Mouse (Mus musculus): ENCODE data around the gene Olfr594. TPM values are rescaled to one million over a fixed set of nuclear protein-coding genes. Genes with fewer than 3 reads are reported as not detected.
"Not testable (repeated sequence)": the region's sequence is repeated elsewhere in the genome, so short reads cannot be mapped to it uniquely, and the experiment has no call there.

Gene Olfr594
- polyA plus RNA-seq (2015; fragmentation: Nextera tagmentation; extraction: Ambion mirVana), result not detected in 2 replicates

GRCm38 (mm10) chr7:103216696-103217095 lies at the start of gene Olfr594:
TSS of gene Olfr594 (plus strand) at chr7:103216996.
- no peak for ATAC-seq (replicated peaks)
- Histone ChIP-seq H3K4me2 (replicated peaks) (no peak within 1 kb of the TSS), H3K4me3 (no peak within 1 kb of the TSS), H3K4me1 (no peaks in the 10 kb centered on the region), H3K27me3 (no peaks in the 10 kb centered on the region), H3K27ac (replicated peaks) (no peak within 1 kb of the TSS), H3K36me3 (no peaks in the 10 kb centered on the region), H3K9ac (replicated peaks) (no peak within 1 kb of the TSS), H3K9me3 (no peaks in the 10 kb centered on the region)

- no peak overlapping the region for H3K4me3 ChIP-seq
- no peaks in the 10 kb centered on the region for H3K27me3 ChIP-seq
- H3K27ac ChIP-seq (replicated peaks), result no peak overlapping the region
- WGBS, result 80% methylated on average over 5 of the region's 5 CpGs
- no peaks in the 10 kb centered on the region for H3K36me3 ChIP-seq
- ATAC-seq (replicated peaks), result no peak
- H3K4me2 ChIP-seq (replicated peaks), result no peak overlapping the region
- no peaks in the 10 kb centered on the region for H3K9me3 ChIP-seq
- no peaks in the 10 kb centered on the region for H3K4me1 ChIP-seq
- no peak overlapping the region for H3K9ac ChIP-seq (replicated peaks)
Observed at GRCm38 (mm10) chr7:103169697-103170096, 47.1 kb upstream of the Olfr594 start.

- WGBS, result 76% methylated on average over 1 of the region's 1 CpGs
Observed at GRCm38 (mm10) chr7:103178240-103178639, 38.6 kb upstream of the Olfr594 start, which contains the start of gene Olfr591. TSS of gene Olfr591 (minus strand) at chr7:103178340.

GRCm38 (mm10) chr7:103184503-103184902 lies 32.3 kb upstream of the Olfr594 start, which contains the start of gene Olfr592:
TSS of gene Olfr592 (plus strand) at chr7:103184803.
- H3K4me2 ChIP-seq (replicated peaks); H3K36me3 ChIP-seq; H3K27ac ChIP-seq (replicated peaks); H3K4me1 ChIP-seq; H3K4me3 ChIP-seq; ATAC-seq (replicated peaks); H3K9me3 ChIP-seq; H3K27me3 ChIP-seq; H3K9ac ChIP-seq (replicated peaks): not testable (repeated sequence)
- WGBS, result 81% methylated on average over 1 of the region's 1 CpGs

More at GRCm38 (mm10) chr7:103178240-103178639, 38.6 kb upstream of the Olfr594 start, which contains the start of gene Olfr591:
- Histone ChIP-seq H3K4me3 (no peak within 1 kb of the TSS), H3K4me1 (no peaks in the 10 kb centered on the region), H3K9me3 (0 out of 2 replicates have a peak, but pooled peaks cover 4% of the 10 kb centered on the region), H3K4me2 (replicated peaks) (no peak within 1 kb of the TSS), H3K36me3 (no peaks in the 10 kb centered on the region), H3K27me3 (no peaks in the 10 kb centered on the region), H3K9ac (replicated peaks) (no peak within 1 kb of the TSS), H3K27ac (replicated peaks) (no peak within 1 kb of the TSS)
- no peak for ATAC-seq (replicated peaks)

- no peaks in the 10 kb centered on the region for H3K27me3 ChIP-seq
- H3K9me3 ChIP-seq, result no peaks in the 10 kb centered on the region
- H3K27ac ChIP-seq (replicated peaks), result no peak within 1 kb of the TSS
- H3K4me3 ChIP-seq, result no peak within 1 kb of the TSS
- no peak for ATAC-seq (replicated peaks)
- no peak within 1 kb of the TSS for H3K9ac ChIP-seq (replicated peaks)
- no peaks in the 10 kb centered on the region for H3K36me3 ChIP-seq
- H3K4me2 ChIP-seq (replicated peaks), result no peak within 1 kb of the TSS
- WGBS, result 71% methylated on average over 1 of the region's 1 CpGs
- H3K4me1 ChIP-seq, result no peaks in the 10 kb centered on the region
Observed at GRCm38 (mm10) chr7:103211562-103211961, 5.2 kb upstream of the Olfr594 start, which contains the start of gene Olfr593. TSS of gene Olfr593 (plus strand) at chr7:103211862.

GRCm38 (mm10) chr7:103212050-103212449 lies 4.7 kb upstream of the Olfr594 start:
- H3K9me3 ChIP-seq; H3K4me3 ChIP-seq; H3K4me1 ChIP-seq; H3K4me2 ChIP-seq (replicated peaks); H3K9ac ChIP-seq (replicated peaks); ATAC-seq (replicated peaks); H3K27ac ChIP-seq (replicated peaks); H3K27me3 ChIP-seq; H3K36me3 ChIP-seq: not testable (repeated sequence)
- WGBS, result 87% methylated on average over 5 of the region's 5 CpGs

- not testable (repeated sequence) for H3K9me3 ChIP-seq; H3K27ac ChIP-seq (replicated peaks); H3K27me3 ChIP-seq; H3K4me2 ChIP-seq (replicated peaks); H3K9ac ChIP-seq (replicated peaks); H3K4me3 ChIP-seq; H3K36me3 ChIP-seq; H3K4me1 ChIP-seq; ATAC-seq (replicated peaks)
Observed at GRCm38 (mm10) chr7:103252405-103252804, 35.6 kb downstream of the Olfr594 start, which contains the start of gene Usp17ld. TSS of gene Usp17ld (minus strand) at chr7:103252505.

Small RNAs within 50 kb of the gene (microRNA-seq; reads per million reads assigned to microRNA genes)
- gene Gm23550 (not detected), gene Gm25171 (not detected)

Other genes with a start within 250 kb of the Olfr594 start
- not detected in 2 replicates for gene Olfr577, start 241.1 kb upstream of the Olfr594 start, polyA plus RNA-seq (2015; fragmentation: Nextera tagmentation; extraction: Ambion mirVana)
- gene Olfr578, start 227.7 kb upstream of the Olfr594 start, polyA plus RNA-seq (2015; fragmentation: Nextera tagmentation; extraction: Ambion mirVana), result not detected in 2 replicates
- not detected in 2 replicates for gene Olfr582, start 179.0 kb upstream of the Olfr594 start, polyA plus RNA-seq (2015; fragmentation: Nextera tagmentation; extraction: Ambion mirVana)
- gene Olfr583, start 165.7 kb upstream of the Olfr594 start, polyA plus RNA-seq (2015; fragmentation: Nextera tagmentation; extraction: Ambion mirVana), result not detected in 2 replicates
- gene Olfr584, start 135.1 kb upstream of the Olfr594 start, polyA plus RNA-seq (2015; fragmentation: Nextera tagmentation; extraction: Ambion mirVana), result not detected in 2 replicates
- gene Olfr585, start 119.3 kb upstream of the Olfr594 start, polyA plus RNA-seq (2015; fragmentation: Nextera tagmentation; extraction: Ambion mirVana), result not detected in 2 replicates
- gene Olfr586, start 91.4 kb upstream of the Olfr594 start, polyA plus RNA-seq (2015; fragmentation: Nextera tagmentation; extraction: Ambion mirVana), result not detected in 2 replicates
- gene Olfr588-ps1, start 76.1 kb upstream of the Olfr594 start, polyA plus RNA-seq (2015; fragmentation: Nextera tagmentation; extraction: Ambion mirVana), result not detected in 2 replicates
- not detected in 2 replicates for gene Olfr589, start 60.6 kb upstream of the Olfr594 start, polyA plus RNA-seq (2015; fragmentation: Nextera tagmentation; extraction: Ambion mirVana)
- gene Olfr591, start 38.7 kb upstream of the Olfr594 start, polyA plus RNA-seq (2015; fragmentation: Nextera tagmentation; extraction: Ambion mirVana), result not detected in 2 replicates
- not detected in 2 replicates for gene Olfr592, start 32.2 kb upstream of the Olfr594 start, polyA plus RNA-seq (2015; fragmentation: Nextera tagmentation; extraction: Ambion mirVana)
- gene Olfr593, start 5.1 kb upstream of the Olfr594 start, polyA plus RNA-seq (2015; fragmentation: Nextera tagmentation; extraction: Ambion mirVana), result not detected in 2 replicates
- gene Usp17ld, start 35.5 kb downstream of the Olfr594 start, polyA plus RNA-seq (2015; fragmentation: Nextera tagmentation; extraction: Ambion mirVana), result not detected in 2 replicates
- gene Olfr596, start 88.7 kb downstream of the Olfr594 start, polyA plus RNA-seq (2015; fragmentation: Nextera tagmentation; extraction: Ambion mirVana), result not detected in 2 replicates
- not detected in 2 replicates for gene Olfr597, start 99.3 kb downstream of the Olfr594 start, polyA plus RNA-seq (2015; fragmentation: Nextera tagmentation; extraction: Ambion mirVana)
- gene Olfr598, start 106.6 kb downstream of the Olfr594 start, polyA plus RNA-seq (2015; fragmentation: Nextera tagmentation; extraction: Ambion mirVana), result not detected in 2 replicates
- not detected in 2 replicates for gene Olfr599, start 118.9 kb downstream of the Olfr594 start, polyA plus RNA-seq (2015; fragmentation: Nextera tagmentation; extraction: Ambion mirVana)
- gene Olfr600, start 132.7 kb downstream of the Olfr594 start, polyA plus RNA-seq (2015; fragmentation: Nextera tagmentation; extraction: Ambion mirVana), result not detected in 2 replicates
- gene Olfr601, start 145.7 kb downstream of the Olfr594 start, polyA plus RNA-seq (2015; fragmentation: Nextera tagmentation; extraction: Ambion mirVana), result not detected in 2 replicates
- not detected in 2 replicates for gene Olfr603, start 169.2 kb downstream of the Olfr594 start, polyA plus RNA-seq (2015; fragmentation: Nextera tagmentation; extraction: Ambion mirVana)
- not detected in 2 replicates for gene Usp17lc, start 198.1 kb downstream of the Olfr594 start, polyA plus RNA-seq (2015; fragmentation: Nextera tagmentation; extraction: Ambion mirVana)
- gene Olfr605, start 228.4 kb downstream of the Olfr594 start, polyA plus RNA-seq (2015; fragmentation: Nextera tagmentation; extraction: Ambion mirVana), result not detected in 2 replicates
- gene Olfr606, start 232.1 kb downstream of the Olfr594 start, polyA plus RNA-seq (2015; fragmentation: Nextera tagmentation; extraction: Ambion mirVana), result not detected in 2 replicates
- gene Olfr607, start 247.2 kb downstream of the Olfr594 start, polyA plus RNA-seq (2015; fragmentation: Nextera tagmentation; extraction: Ambion mirVana), result not detected in 2 replicates

All from forebrain, embryonic 15.5 days (tissue).